Mouse (Mus musculus) adrenal gland, adult 8-10 months (tissue): ENCODE results near the gene Vav1. TPM values are rescaled to one million over a fixed set of nuclear protein-coding genes. Genes with fewer than 3 reads are reported as not detected.
A peak's percentile ranks its signal among the peaks of the same experiment; 100 is the strongest.

Experiments used
- DNase-seq: peaks from one replicate; pipeline ENCODE4 v3.0.0; 2022
- total RNA-seq, 4 experiments: library from RNA; stranded (reverse); gene quantifications; 2 replicates each; pipeline ENCODE4 v1.2.4; 2022

The Vav1 gene
- total RNA-seq: 1 to 10 TPM; 3.0 to 6.2 (median 4.1) TPM

- no peak for DNase-seq
Measured at GRCm38 (mm10) chr17:57278943-57279590, at the start of gene Vav1. TSS of gene Vav1 (plus strand) at chr17:57279100.

GRCm38 (mm10) chr17:57229851-57230727, 48.8 kb upstream of the Vav1 start:
- no peak for DNase-seq

GRCm38 (mm10) chr17:57230728-57231125, 48.2 kb upstream of the Vav1 start:
- DNase-seq: no peak

- no peak for DNase-seq
Measured at GRCm38 (mm10) chr17:57231321-57231771, 47.6 kb upstream of the Vav1 start.

GRCm38 (mm10) chr17:57232200-57232599, 46.7 kb upstream of the Vav1 start:
- DNase-seq: no peak

GRCm38 (mm10) chr17:57233038-57233437, 45.9 kb upstream of the Vav1 start:
- DNase-seq: no peak

- no peak for DNase-seq
Measured at GRCm38 (mm10) chr17:57234254-57234928, 44.5 kb upstream of the Vav1 start.

- DNase-seq: no peak
Measured at GRCm38 (mm10) chr17:57235803-57236202, 43.1 kb upstream of the Vav1 start.

GRCm38 (mm10) chr17:57237181-57237580, 41.7 kb upstream of the Vav1 start:
- no peak for DNase-seq

- no peak for DNase-seq
Measured at GRCm38 (mm10) chr17:57243650-57244370, 35.1 kb upstream of the Vav1 start.

- no peak for DNase-seq
Measured at GRCm38 (mm10) chr17:57245311-57245929, 33.5 kb upstream of the Vav1 start.

GRCm38 (mm10) chr17:57246663-57247392, 32.1 kb upstream of the Vav1 start:
- no peak for DNase-seq

GRCm38 (mm10) chr17:57247393-57248200, 31.3 kb upstream of the Vav1 start:
- peak; percentile 96 for DNase-seq

GRCm38 (mm10) chr17:57248201-57248699, 30.6 kb upstream of the Vav1 start, which contains the start of gene Gpr108:
TSS of gene Gpr108 (minus strand) at chr17:57248446.
- DNase-seq: peak; percentile 82

GRCm38 (mm10) chr17:57248771-57249170, 30.1 kb upstream of the Vav1 start:
- DNase-seq: no peak

- peak; percentile 94 for DNase-seq
Measured at GRCm38 (mm10) chr17:57249186-57250181, 29.4 kb upstream of the Vav1 start, which contains the start of gene Trip10. TSS of gene Trip10 (plus strand) at chr17:57249455.

GRCm38 (mm10) chr17:57250461-57251160, 28.3 kb upstream of the Vav1 start:
- DNase-seq: no peak

- no peak for DNase-seq
Measured at GRCm38 (mm10) chr17:57251431-57251830, 27.5 kb upstream of the Vav1 start.
